Mouse (Mus musculus) lung, embryonic 16.5 days (tissue): Measurements from ENCODE around the gene Arf4. TPM values are rescaled to one million over a fixed set of nuclear protein-coding genes. Genes with fewer than 3 reads are reported as not detected.

Experiments
- ATAC-seq: fragments of 200-750 bp; cut with Nextera tagmentation; 2 replicates; pipeline ENCODE4 v1.8.0; 2017; ENCODE audit warnings: low read depth, mild to moderate bottlenecking, moderate library complexity
- H3K27ac ChIP-seq: fragments of 300-500 bp; sonication (generic); 2 replicates; pipeline ENCODE4 v1.5.1; 2014; ENCODE audit warnings: mild to moderate bottlenecking, control low read depth, low read length
- H3K27me3 ChIP-seq: fragments of 300-500 bp; sonication (generic); 2 replicates; pipeline ENCODE4 v1.6.1; 2014; ENCODE audit warnings: low read depth, low read length, mixed read lengths; ENCODE audit not compliant: control insufficient read depth, insufficient read depth
- H3K36me3 ChIP-seq: fragments of 300-500 bp; sonication (generic); 2 replicates; pipeline ENCODE4 v1.6.1; 2014; ENCODE audit warnings: low read length; ENCODE audit not compliant: control insufficient read depth, insufficient read depth
- H3K4me1 ChIP-seq: fragments of 300-500 bp; sonication (generic); replicated peaks from 2 replicates; pipeline ENCODE4 v1.6.1; 2014; ENCODE audit warnings: low read length, mixed read lengths; ENCODE audit not compliant: control insufficient read depth, insufficient read depth
- H3K4me2 ChIP-seq: fragments of 300-500 bp; sonication (generic); 2 replicates; pipeline ENCODE4 v1.6.1; 2014; ENCODE audit warnings: low read depth, low read length, control low read depth
- H3K4me3 ChIP-seq: fragments of 300-500 bp; sonication (generic); 2 replicates; pipeline ENCODE4 v1.5.1; 2014; ENCODE audit warnings: mild to moderate bottlenecking, low read length, control low read depth
- H3K9ac ChIP-seq: fragments of 300-500 bp; sonication (generic); 2 replicates; pipeline ENCODE4 v1.6.1; 2014; ENCODE audit warnings: low read length, control low read depth
- H3K9me3 ChIP-seq: fragments of 300-500 bp; sonication (generic); 2 replicates; pipeline ENCODE4 v1.6.1; 2016; ENCODE audit warnings: low read length; ENCODE audit not compliant: control insufficient read depth
- WGBS: fragments of 180-500 bp; shearing (Covaris S2); extraction: QIAGEN DNeasy Blood & Tissue Kit; methylation state at CpG from one replicate; pipeline ENCODE4 v1.1.7; 2014; 5-methylcytosine and 5-hydroxymethylcytosine counted together
- polyA plus RNA-seq: library from polyadenylated mRNA; unstranded; fragments of >200 nt; fragmentation: Nextera tagmentation; extraction: Ambion mirVana; gene quantifications from 2 replicates; pipeline ENCODE4 v1.2.1, GENCODE M21; 2015

Gene Arf4
- polyA plus RNA-seq, 1 experiment from 2014 or later, result 584 TPM

- Histone ChIP-seq H3K4me1 (no peaks in the 10 kb centered on the region), H3K4me3 (no peak overlapping the region), H3K27ac (no peak overlapping the region), H3K4me2 (no peak overlapping the region), H3K9ac (no peak overlapping the region), H3K9me3 (no peaks in the 10 kb centered on the region), H3K36me3 (peaks cover 39% of the 10 kb centered on the region), H3K27me3 (no peaks in the 10 kb centered on the region)
- 87% methylated on average over 5 of the region's 5 CpGs for WGBS
- ATAC-seq, result no peak
Measured at GRCm38 (mm10) chr14:26626605-26627140, 11.2 kb upstream of the Arf4 start.

DNA sequence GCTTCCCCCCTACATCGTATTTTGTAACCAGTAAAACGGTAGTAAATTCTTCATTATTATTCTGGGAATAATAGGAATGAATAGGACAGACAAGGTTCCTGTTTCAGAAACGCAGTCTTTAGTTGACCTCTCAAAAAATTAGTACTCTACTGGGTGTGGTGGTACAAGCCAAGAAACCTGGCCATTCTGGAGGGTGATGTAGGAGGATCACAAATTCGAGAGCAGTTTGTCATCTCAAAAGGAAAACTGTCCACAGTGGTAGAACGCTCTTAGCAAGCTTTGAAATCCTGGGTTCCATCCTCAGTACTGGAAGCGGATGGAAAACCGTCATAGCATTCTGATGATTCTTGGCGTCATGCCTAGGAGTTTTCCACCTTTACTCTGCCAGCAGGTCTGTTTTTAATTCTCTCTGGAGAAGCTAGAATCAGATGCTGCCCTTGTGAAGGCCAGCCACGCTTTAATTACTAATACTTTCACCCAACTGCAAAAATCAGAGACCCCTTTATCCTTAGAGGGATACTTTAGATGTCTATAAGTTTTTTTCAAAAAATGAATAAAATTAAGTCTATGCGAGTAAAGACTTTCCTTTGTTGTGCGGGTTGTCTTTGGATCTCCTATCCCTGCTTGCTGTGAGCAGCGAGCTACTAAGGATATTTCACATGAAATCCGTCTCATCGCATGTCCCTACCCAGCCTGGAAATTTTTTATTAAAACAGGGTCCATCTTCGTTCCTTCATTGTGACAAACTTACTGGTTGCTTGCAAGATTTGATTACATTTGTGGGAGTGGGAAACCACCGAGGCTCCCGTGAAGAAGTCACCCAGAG is 636 bp upstream of the Arf4 start:
- Histone ChIP-seq H3K4me1 (peaks cover 13% of the 10 kb centered on the region), H3K27ac (peak overlapping the region; percentile 84), H3K27me3 (no peaks in the 10 kb centered on the region), H3K4me2 (peak overlapping the region; percentile 60), H3K36me3 (peaks cover 4% of the 10 kb centered on the region; the same call in 1 of the 2 replicates), H3K9me3 (no peaks in the 10 kb centered on the region), H3K4me3 (peak overlapping the region; percentile 99), H3K9ac (peak overlapping the region; percentile 66)
- ATAC-seq, result no peak
- 22% methylated on average over 17 of the region's 17 CpGs for WGBS

- Histone ChIP-seq H3K4me2 (peak overlapping the region; percentile 82), H3K27ac (peak overlapping the region; percentile 97), H3K36me3 (no peaks in the 10 kb centered on the region), H3K9ac (peak overlapping the region; percentile 98), H3K9me3 (no peaks in the 10 kb centered on the region), H3K4me3 (peak overlapping the region; percentile 99), H3K27me3 (no peaks in the 10 kb centered on the region), H3K4me1 (peaks cover 13% of the 10 kb centered on the region)
- WGBS, result under 1% methylated on average over 16 of the region's 16 CpGs
- peak; percentile 56 for ATAC-seq
Measured at GRCm38 (mm10) chr14:26638708-26639084, 822 bp downstream of the Arf4 start.

- Histone ChIP-seq H3K4me3 (peak overlapping the region; percentile 99), H3K27me3 (no peaks in the 10 kb centered on the region), H3K27ac (peak overlapping the region; percentile 52; the same call in 1 of the 2 replicates), H3K9ac (peak overlapping the region; percentile 98), H3K4me1 (peaks cover 13% of the 10 kb centered on the region), H3K36me3 (no peaks in the 10 kb centered on the region), H3K4me2 (peak overlapping the region; percentile 82), H3K9me3 (no peaks in the 10 kb centered on the region)
- 2% methylated on average over 11 of the region's 11 CpGs for WGBS
- no peak for ATAC-seq
Measured at GRCm38 (mm10) chr14:26639251-26639650, 1.4 kb downstream of the Arf4 start.

DNA sequence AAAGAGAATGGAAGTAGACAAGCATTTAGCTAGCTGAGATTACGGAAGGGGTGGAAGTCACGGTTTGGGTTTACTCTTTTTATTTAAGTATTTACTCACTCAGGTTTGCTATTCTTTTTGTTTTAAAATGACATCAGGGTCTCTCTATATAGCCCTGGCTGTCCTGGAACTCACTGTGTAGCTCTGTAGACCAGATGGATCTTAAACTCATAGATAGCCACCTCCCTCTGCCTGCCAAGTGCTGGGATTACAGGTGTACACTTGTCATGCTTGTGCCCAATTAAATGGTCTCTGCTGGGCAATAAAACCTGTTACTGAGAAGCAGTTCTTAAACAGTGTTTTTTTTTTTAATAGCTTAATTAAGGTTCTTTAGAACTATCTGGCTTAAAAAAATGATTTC is 2.1 kb downstream of the Arf4 start:
- H3K9ac ChIP-seq, result peak overlapping the region; percentile 50
- peak overlapping the region; percentile 99 for H3K4me3 ChIP-seq
- no peaks in the 10 kb centered on the region for H3K27me3 ChIP-seq
- H3K4me2 ChIP-seq, result peak overlapping the region; percentile 82
- 25% methylated on average over 2 of the region's 2 CpGs for WGBS
- H3K27ac ChIP-seq, result no peak overlapping the region
- peaks cover 13% of the 10 kb centered on the region for H3K4me1 ChIP-seq
- H3K9me3 ChIP-seq, result no peaks in the 10 kb centered on the region
- no peak for ATAC-seq
- no peaks in the 10 kb centered on the region for H3K36me3 ChIP-seq

GRCm38 (mm10) chr14:26643006-26643624 is 5.2 kb downstream of the Arf4 start:
- no peaks in the 10 kb centered on the region for H3K27me3 ChIP-seq
- H3K9me3 ChIP-seq, result no peaks in the 10 kb centered on the region
- ATAC-seq, result no peak
- H3K4me3 ChIP-seq, result no peak overlapping the region
- 64% methylated on average over 3 of the region's 3 CpGs for WGBS
- H3K9ac ChIP-seq, result no peak overlapping the region
- H3K4me2 ChIP-seq, result no peak overlapping the region
- H3K36me3 ChIP-seq, result peaks cover 6% of the 10 kb centered on the region
- H3K4me1 ChIP-seq, result peaks cover 15% of the 10 kb centered on the region
- no peak overlapping the region for H3K27ac ChIP-seq

- peaks cover 8% of the 10 kb centered on the region for H3K36me3 ChIP-seq
- H3K4me2 ChIP-seq, result no peak overlapping the region
- no peak overlapping the region for H3K27ac ChIP-seq
- ATAC-seq, result no peak
- no peak overlapping the region for H3K4me3 ChIP-seq
- H3K27me3 ChIP-seq, result no peaks in the 10 kb centered on the region
- 50% methylated on average over 5 of the region's 5 CpGs for WGBS
- no peaks in the 10 kb centered on the region for H3K9me3 ChIP-seq
- no peak overlapping the region for H3K9ac ChIP-seq
- H3K4me1 ChIP-seq, result peaks cover 6% of the 10 kb centered on the region
Measured at GRCm38 (mm10) chr14:26645989-26646650, 8.2 kb downstream of the Arf4 start.

- Histone ChIP-seq H3K9me3 (no peaks in the 10 kb centered on the region), H3K4me3 (no peak overlapping the region), H3K27ac (no peak overlapping the region), H3K9ac (no peak overlapping the region), H3K36me3 (peaks cover 8% of the 10 kb centered on the region), H3K4me2 (no peak overlapping the region), H3K4me1 (peaks cover 6% of the 10 kb centered on the region), H3K27me3 (no peaks in the 10 kb centered on the region)
- WGBS, result 86% methylated on average over 2 of the region's 2 CpGs
- no peak for ATAC-seq
Measured at GRCm38 (mm10) chr14:26647811-26648210, 9.9 kb downstream of the Arf4 start.

- no peak for ATAC-seq
- H3K27ac ChIP-seq, result no peak overlapping the region
- no peak overlapping the region for H3K4me3 ChIP-seq
- peaks cover 26% of the 10 kb centered on the region for H3K36me3 ChIP-seq
- H3K27me3 ChIP-seq, result no peaks in the 10 kb centered on the region
- H3K4me2 ChIP-seq, result no peak overlapping the region
- no peak overlapping the region for H3K9ac ChIP-seq
- no peaks in the 10 kb centered on the region; the same call in 1 of the 2 replicates for H3K4me1 ChIP-seq
- no peaks in the 10 kb centered on the region for H3K9me3 ChIP-seq
Measured at GRCm38 (mm10) chr14:26651901-26652300, 14.0 kb downstream of the Arf4 start.
